23 mouse cellular contexts compared by ENCODE assay signal in the genomic region with DNA sequence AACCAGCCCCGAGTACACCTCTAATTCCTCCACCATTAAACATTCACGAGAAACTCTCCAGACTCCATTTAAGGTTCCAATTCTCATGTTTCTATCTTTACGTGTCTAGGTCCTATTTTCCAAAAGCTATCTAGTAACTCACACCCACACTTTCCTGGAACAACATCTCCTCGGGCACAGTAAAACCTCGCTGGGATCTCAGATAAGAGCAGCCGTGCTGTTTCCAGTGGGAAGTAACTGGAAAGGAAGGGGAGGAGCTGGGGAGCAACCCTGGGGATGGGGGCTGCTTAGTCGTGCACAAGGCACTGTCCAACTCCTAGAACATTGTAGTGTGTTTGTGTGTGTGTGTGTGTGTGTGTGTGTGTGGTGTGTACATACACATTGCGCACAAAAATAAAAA. TPM values are rescaled to one million over a fixed set of nuclear protein-coding genes. Genes with fewer than 3 reads are reported as not detected.
A peak's percentile ranks its signal among the peaks of the same experiment; 100 is the strongest.
DNase-seq lines count a peak whose midpoint lies in the region; ATAC-seq lines count a peak whose summit lies in the region.
"Had no signal": no experiment of that assay in that cellular context is flagged by ENCODE, and none has a peak within 500 bp of the region (broad histone marks: within the 10 kb centered on the region; RNA-seq: fewer than 3 reads in every experiment).

No protein-coding gene starts in this region.

- 0 out of 2 replicates have a peak, but pooled peaks cover 3% of the 10 kb centered on the region for H3K9me3 ChIP-seq in heart, embryonic 12.5 days (replicated peaks)
- no peaks in the 10 kb centered on the region for H3K9me3 ChIP-seq in lung, embryonic 15.5 days
- no peaks in the 10 kb centered on the region for H3K9me3 ChIP-seq in heart, embryonic 15.5 days (replicated peaks)
- no peaks in the 10 kb centered on the region for H3K9me3 ChIP-seq in liver, embryonic 12.5 days (replicated peaks)
- H3K9me3 ChIP-seq: forebrain, embryonic 13.5 days; hindbrain, embryonic 13.5 days; limb, embryonic 10.5 days; liver, embryonic 13.5 days had no signal

- no peak overlapping the region for H3K4me3 ChIP-seq in heart, embryonic 12.5 days
- H3K4me3 ChIP-seq in lung, embryonic 15.5 days = no peak overlapping the region
- H3K4me3 ChIP-seq in heart, embryonic 15.5 days = peak overlapping the region; percentile 9; the same call in 1 of the 2 replicates
- H3K4me3 ChIP-seq in liver, embryonic 12.5 days = no peak overlapping the region
- H3K4me3 ChIP-seq: forebrain, embryonic 13.5 days; hindbrain, embryonic 13.5 days; limb, embryonic 10.5 days; liver, embryonic 13.5 days had no signal

- no peak for DNase-seq in heart, postnatal 36 days
- DNase-seq in lung, postnatal 25 days (ENCODE audit: low spot score) = no peak
- DNase-seq in thymus, postnatal 25 days = no peak
- DNase-seq in urinary bladder, postnatal 14 days (ENCODE audit: low spot score) = no peak
- DNase-seq: adrenal gland, postnatal 10 days; cerebellum, adult 2 months; cerebellum, postnatal 36 days; embryo, embryonic 11 days; gastrocnemius, postnatal 10 days; kidney, adult 9 months; kidney, postnatal 14 days; liver, embryonic 13.5 days; midbrain, embryonic 14.5 days; right cerebral cortex, postnatal 14 days had no signal

- H3K4me2 ChIP-seq in heart, embryonic 12.5 days = peak overlapping the region; percentile 79
- peak overlapping the region; percentile 58; the same call in 1 of the 2 replicates for H3K4me2 ChIP-seq in lung, embryonic 15.5 days
- H3K4me2 ChIP-seq in heart, embryonic 15.5 days = peak overlapping the region; percentile 76
- H3K4me2 ChIP-seq in liver, embryonic 12.5 days = peak overlapping the region; percentile 88
- H3K4me2 ChIP-seq: forebrain, embryonic 13.5 days had no signal

- no peaks in the 10 kb centered on the region for H3K27me3 ChIP-seq in heart, embryonic 12.5 days (replicated peaks)
- H3K27me3 ChIP-seq in lung, embryonic 15.5 days = no peaks in the 10 kb centered on the region
- H3K27me3 ChIP-seq in heart, embryonic 15.5 days = no peaks in the 10 kb centered on the region
- H3K27me3 ChIP-seq in liver, embryonic 12.5 days (replicated peaks) = peaks cover 11% of the 10 kb centered on the region

- H3K36me3 ChIP-seq in heart, embryonic 12.5 days = peaks cover 24% of the 10 kb centered on the region
- H3K36me3 ChIP-seq in lung, embryonic 15.5 days = peaks cover 15% of the 10 kb centered on the region; the same call in 1 of the 2 replicates
- peaks cover 9% of the 10 kb centered on the region for H3K36me3 ChIP-seq in heart, embryonic 15.5 days
- peaks cover 13% of the 10 kb centered on the region for H3K36me3 ChIP-seq in liver, embryonic 12.5 days

- H3K4me1 ChIP-seq in heart, embryonic 12.5 days (replicated peaks) = peaks cover 63% of the 10 kb centered on the region
- peaks cover 57% of the 10 kb centered on the region for H3K4me1 ChIP-seq in lung, embryonic 15.5 days
- H3K4me1 ChIP-seq in heart, embryonic 15.5 days (replicated peaks) = peaks cover 55% of the 10 kb centered on the region
- peaks cover 58% of the 10 kb centered on the region for H3K4me1 ChIP-seq in liver, embryonic 12.5 days

- intact Hi-C loops in heart, postnatal 36 days (cut with DNase I) = no loop called here

- no peak for ATAC-seq in heart, embryonic 12.5 days (ENCODE audit: insufficient number of reproducible peaks, low FRiP score)
- no peak for ATAC-seq in lung, embryonic 15.5 days (ENCODE audit: borderline replicate concordance, extremely low read depth, low FRiP score, low TSS enrichment)
- ATAC-seq in heart, embryonic 15.5 days (replicated peaks; ENCODE audit: insufficient number of reproducible peaks, insufficient read depth, low FRiP score, low read depth) = no peak
- no peak for ATAC-seq in liver, embryonic 12.5 days
- ATAC-seq: forebrain, embryonic 13.5 days; inflammation-experienced regulatory T-cells, adult 6 months; lung, postnatal 0 days had no signal

- H3K27ac ChIP-seq in heart, embryonic 12.5 days (ENCODE audit: poor library complexity, severe bottlenecking) = peak overlapping the region; percentile 67; the same call in 1 of the 2 replicates
- H3K27ac ChIP-seq in lung, embryonic 15.5 days = no peak overlapping the region
- H3K27ac ChIP-seq in heart, embryonic 15.5 days = peak overlapping the region; percentile 52
- H3K27ac ChIP-seq in liver, embryonic 12.5 days = no peak overlapping the region
- H3K27ac ChIP-seq: forebrain, embryonic 13.5 days; hindbrain, embryonic 13.5 days; limb, embryonic 10.5 days; liver, embryonic 13.5 days had no signal

- H3K9ac ChIP-seq in heart, embryonic 12.5 days = no peak overlapping the region
- no peak overlapping the region for H3K9ac ChIP-seq in lung, embryonic 15.5 days
- H3K9ac ChIP-seq in heart, embryonic 15.5 days = no peak overlapping the region; the same call in 1 of the 2 replicates
- H3K9ac ChIP-seq in liver, embryonic 12.5 days = no peak overlapping the region
- H3K9ac ChIP-seq: forebrain, embryonic 13.5 days; hindbrain, embryonic 13.5 days; liver, embryonic 13.5 days had no signal

- 33% methylated on average over 8 of the region's 8 CpGs for WGBS in heart, embryonic 12.5 days
- WGBS in lung, embryonic 15.5 days = 56% methylated on average over 8 of the region's 8 CpGs
- WGBS in heart, embryonic 15.5 days = 33% methylated on average over 8 of the region's 8 CpGs
- WGBS in liver, embryonic 12.5 days (ENCODE audit: insufficient replicate concordance) = 34% methylated on average over 8 of the region's 8 CpGs

RNA-seq across cellular contexts. Expression of a gene that starts 2.7 kb away (rescaled TPM):
- 184 and 194 TPM in 2 replicates for polyA plus RNA-seq in heart, embryonic 12.5 days (2016; fragmentation: Nextera tagmentation; extraction: Ambion mirVana)
- 10 to 100 TPM; 30.9 to 31.1 TPM for total RNA-seq in heart, postnatal 36 days (2021)
- 254 and 264 TPM in 2 replicates for polyA plus RNA-seq in lung, embryonic 15.5 days (2015; fragmentation: Nextera tagmentation; extraction: Ambion mirVana)
- polyA plus RNA-seq in heart, embryonic 15.5 days (2015; fragmentation: Nextera tagmentation; extraction: Ambion mirVana) = 134 and 137 TPM in 2 replicates
- 58.2 and 58.8 TPM in 2 replicates for polyA plus RNA-seq in liver, embryonic 12.5 days (2016; fragmentation: Nextera tagmentation; extraction: Ambion mirVana)

RNA-seq across cellular contexts. Expression of a gene that starts 24.1 kb away (rescaled TPM):
- polyA plus RNA-seq in heart, embryonic 12.5 days (2016; fragmentation: Nextera tagmentation; extraction: Ambion mirVana) = 23.2 and 24.3 TPM in 2 replicates
- total RNA-seq in heart, postnatal 36 days (2021) = 10 to 100 TPM; 13.3 to 14.4 TPM
- 30.5 and 32.6 TPM in 2 replicates for polyA plus RNA-seq in lung, embryonic 15.5 days (2015; fragmentation: Nextera tagmentation; extraction: Ambion mirVana)
- 20.1 and 21.0 TPM in 2 replicates for polyA plus RNA-seq in heart, embryonic 15.5 days (2015; fragmentation: Nextera tagmentation; extraction: Ambion mirVana)
- polyA plus RNA-seq in liver, embryonic 12.5 days (2016; fragmentation: Nextera tagmentation; extraction: Ambion mirVana) = 11.6 and 11.7 TPM in 2 replicates

Comparison
In these comparisons a context has a peak if more than half of its experiments do, and no peak if none do; other contexts are left out.
1. H3K27ac ChIP-seq: peak in heart, embryonic 12.5 days (single experiment) and heart, embryonic 15.5 days (single experiment); none in lung, embryonic 15.5 days (single experiment) and liver, embryonic 12.5 days (single experiment).
2. Peak in every context shown above with its lines, with median percentiles within 50 percentile points of each other: H3K4me2 ChIP-seq.